Mouse (Mus musculus) embryonic fibroblast, embryonic 13.5 days (primary cell): ENCODE results near the gene Epn1. TPM values are rescaled to one million over a fixed set of nuclear protein-coding genes. Genes with fewer than 3 reads are reported as not detected.

Experiments
- H3K27ac ChIP-seq: 2 replicates; pipeline ENCODE4 v1.5.1; 2012; ENCODE audit warnings: low read length, control low read depth, inconsistent platforms; ENCODE audit not compliant: insufficient read depth
- H3K4me1 ChIP-seq: 2 replicates; pipeline ENCODE4 v1.6.1; 2011; ENCODE audit warnings: low read length; ENCODE audit not compliant: control insufficient read depth, insufficient read depth
- H3K4me3 ChIP-seq: 2 replicates; pipeline ENCODE4 v1.5.1; 2011; ENCODE audit warnings: mild to moderate bottlenecking, control low read depth, low read length; ENCODE audit not compliant: insufficient read depth
- CTCF ChIP-seq: IDR thresholded peaks from 2 replicates; pipeline ENCODE4 v1.5.1; 2011; ENCODE audit warnings: mild to moderate bottlenecking, control low read depth, low read length, moderate library complexity, borderline replicate concordance; ENCODE audit not compliant: insufficient read depth
- POLR2A ChIP-seq: IDR thresholded peaks from 2 replicates; pipeline ENCODE4 v1.6.1; 2011; ENCODE audit warnings: low read depth, mild to moderate bottlenecking, control low read depth, low read length, moderate library complexity
- polyA plus RNA-seq: library from polyadenylated mRNA; stranded (reverse); fragments of >200 nt; gene quantifications from 2 replicates; pipeline ENCODE4 v1.2.4, GENCODE M21; 2011; ENCODE audit warnings: low read depth; ENCODE audit not compliant: missing spikeins, insufficient read length

Epn1 gene
- polyA plus RNA-seq, 1 experiment, result 66.2 TPM

- Histone ChIP-seq H3K4me3 (no peak overlapping the region), H3K27ac (no peak overlapping the region), H3K4me1 (no peaks in the 10 kb centered on the region)
- no peak for TF ChIP-seq CTCF
- TF ChIP-seq POLR2A, result no peak
These were observed 22.2 kb upstream of the Epn1 start for GRCm38 (mm10) chr7:5057804-5058203.

- TF ChIP-seq POLR2A, result no peak
- no peak for TF ChIP-seq CTCF
- Histone ChIP-seq H3K27ac (no peak overlapping the region), H3K4me3 (no peak overlapping the region), H3K4me1 (no peaks in the 10 kb centered on the region)
These were observed 21.4 kb upstream of the Epn1 start for GRCm38 (mm10) chr7:5058631-5059030.

GRCm38 (mm10) chr7:5059421-5059820, 20.6 kb upstream of the Epn1 start:
- Histone ChIP-seq H3K27ac (no peak overlapping the region), H3K4me3 (no peak overlapping the region), H3K4me1 (no peaks in the 10 kb centered on the region)
- TF ChIP-seq CTCF, result no peak
- TF ChIP-seq POLR2A, result no peak

- Histone ChIP-seq H3K4me3 (peak overlapping the region; percentile 68), H3K4me1 (no peaks in the 10 kb centered on the region), H3K27ac (peak overlapping the region; percentile 99)
- TF ChIP-seq CTCF, result peak; percentile 91
- TF ChIP-seq POLR2A, result 0 out of 2 replicates have a peak, but pooled peaks have one; percentile 41
These were observed 19.8 kb upstream of the Epn1 start for GRCm38 (mm10) chr7:5060239-5060731.

GRCm38 (mm10) chr7:5060944-5061773, 18.9 kb upstream of the Epn1 start:
- Histone ChIP-seq H3K4me1 (no peaks in the 10 kb centered on the region), H3K4me3 (peak overlapping the region; percentile 68), H3K27ac (peak overlapping the region; percentile 99)
- TF ChIP-seq CTCF, result 0 out of 2 replicates have a peak, but pooled peaks have one; percentile 23
- peak; percentile 57 for TF ChIP-seq POLR2A

GRCm38 (mm10) chr7:5061774-5062359, 18.2 kb upstream of the Epn1 start, which contains the start of gene U2af2:
Gene U2af2 (plus strand): TSS chr7:5062143.
- Histone ChIP-seq H3K4me1 (0 out of 2 replicates have a peak, but pooled peaks cover 2% of the 10 kb centered on the region), H3K27ac (peak within 1 kb of the TSS; percentile 99), H3K4me3 (peak within 1 kb of the TSS; percentile 96)
- TF ChIP-seq CTCF (no peak), POLR2A (peak; percentile 65)

- 0 out of 2 replicates have a peak, but pooled peaks have one; percentile 37 for TF ChIP-seq POLR2A
- no peak for TF ChIP-seq CTCF
- Histone ChIP-seq H3K4me3 (peak overlapping the region; percentile 96), H3K4me1 (0 out of 2 replicates have a peak, but pooled peaks cover 2% of the 10 kb centered on the region), H3K27ac (peak overlapping the region; percentile 95)
These were observed 17.6 kb upstream of the Epn1 start for GRCm38 (mm10) chr7:5062360-5063001.

- Histone ChIP-seq H3K4me3 (no peak overlapping the region), H3K4me1 (0 out of 2 replicates have a peak, but pooled peaks cover 2% of the 10 kb centered on the region), H3K27ac (no peak overlapping the region)
- TF ChIP-seq POLR2A, result no peak
- TF ChIP-seq CTCF, result no peak
These were observed 15.1 kb upstream of the Epn1 start for GRCm38 (mm10) chr7:5064886-5065285.

GRCm38 (mm10) chr7:5073586-5073985, 6.4 kb upstream of the Epn1 start:
- TF ChIP-seq POLR2A, result no peak
- no peak for TF ChIP-seq CTCF
- H3K4me1 ChIP-seq, result peaks cover 3% of the 10 kb centered on the region; the same call in 1 of the 2 replicates
- H3K4me3 ChIP-seq, result no peak overlapping the region
- H3K27ac ChIP-seq, result no peak overlapping the region

- Histone ChIP-seq H3K4me3 (no peak overlapping the region), H3K4me1 (peaks cover 3% of the 10 kb centered on the region; the same call in 1 of the 2 replicates), H3K27ac (no peak overlapping the region)
- no peak for TF ChIP-seq CTCF
- no peak for TF ChIP-seq POLR2A
These were observed 5.1 kb upstream of the Epn1 start for GRCm38 (mm10) chr7:5074984-5075383.
